Mouse (Mus musculus): Measurements from ENCODE around the gene Jkamp. TPM values are rescaled to one million over a fixed set of nuclear protein-coding genes. Genes with fewer than 3 reads are reported as not detected.

Jkamp gene
- polyA plus RNA-seq, 1 experiment from 2014 or later, result 72.6 TPM

DNA sequence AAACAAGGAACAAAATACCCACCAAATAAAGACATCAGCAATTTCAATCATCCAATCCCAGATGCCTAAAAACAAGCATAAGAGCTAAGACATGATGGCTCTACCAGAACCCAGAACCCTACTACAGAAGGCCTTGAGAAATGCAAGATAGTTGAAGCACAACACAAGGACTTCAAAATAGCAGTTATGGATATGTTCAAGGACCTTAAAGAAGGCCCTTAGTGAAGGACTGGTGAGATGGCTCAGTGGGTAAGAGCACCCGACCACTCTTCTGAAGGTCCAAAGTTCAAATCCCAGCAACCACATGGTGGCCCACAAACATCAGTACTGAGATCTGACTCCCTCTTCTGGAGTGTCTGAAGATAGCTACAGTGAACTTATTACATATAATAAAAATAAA, 27.6 kb upstream of the Jkamp start:
- H3K36me3 ChIP-seq (replicated peaks), result no peaks in the 10 kb centered on the region
- DNase-seq (ENCODE audit: low spot score), result no peak
- no peaks in the 10 kb centered on the region for H3K9me3 ChIP-seq
- H3K4me3 ChIP-seq, result no peak overlapping the region
- no peak overlapping the region for H3K27ac ChIP-seq (replicated peaks)
- 82% methylated on average over 1 of the region's 1 CpGs for WGBS
- 0 out of 2 replicates have a peak, but pooled peaks cover 9% of the 10 kb centered on the region for H3K27me3 ChIP-seq (replicated peaks; ENCODE audit: low read depth, poor library complexity, severe bottlenecking)
- H3K4me1 ChIP-seq, result no peaks in the 10 kb centered on the region

DNA sequence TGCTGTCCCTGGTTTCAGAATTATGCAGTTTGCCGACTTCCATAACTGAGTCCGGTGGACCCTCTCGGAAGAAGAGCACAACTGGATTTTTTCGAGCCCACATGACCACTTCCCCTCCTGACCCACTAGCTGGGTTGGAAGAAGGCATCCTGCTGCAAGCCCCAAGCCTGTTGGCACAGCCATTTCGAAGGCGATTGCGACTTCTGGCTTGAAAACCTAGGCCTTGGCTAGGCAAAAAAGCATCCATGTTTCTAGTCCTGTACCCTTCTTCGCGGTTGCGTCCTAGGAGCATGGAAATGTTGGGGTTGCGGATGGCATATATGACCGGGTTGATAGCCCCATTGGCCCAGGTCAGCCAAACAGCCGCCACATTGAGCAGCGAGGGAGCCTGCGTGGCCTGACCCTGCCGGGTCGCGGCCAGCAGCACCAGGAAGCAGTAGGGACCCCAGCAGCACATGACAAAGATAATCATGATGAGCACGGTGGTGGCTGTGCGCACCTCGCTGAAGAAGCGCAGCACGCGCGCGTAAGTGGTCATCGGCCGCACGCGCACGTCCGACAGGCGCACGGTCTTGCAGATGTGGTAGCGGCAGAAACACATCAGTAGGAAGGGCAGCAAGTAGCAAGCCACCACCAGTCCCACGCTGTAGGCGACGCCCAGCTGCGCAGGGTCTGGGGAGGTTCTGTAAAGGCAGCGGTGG, 15.6 kb upstream of the Jkamp start:
- peak overlapping the region; percentile 82 for H3K4me3 ChIP-seq
- H3K27ac ChIP-seq (replicated peaks), result peak overlapping the region; percentile 72
- H3K9me3 ChIP-seq, result no peaks in the 10 kb centered on the region
- 4% methylated on average over 40 of the region's 40 CpGs for WGBS
- peak; percentile 26 for DNase-seq (ENCODE audit: low spot score)
- H3K27me3 ChIP-seq (replicated peaks; ENCODE audit: low read depth, poor library complexity, severe bottlenecking), result peaks cover 47% of the 10 kb centered on the region
- H3K4me1 ChIP-seq, result peaks cover 17% of the 10 kb centered on the region
- H3K36me3 ChIP-seq (replicated peaks), result peaks cover 13% of the 10 kb centered on the region

- peak; percentile 92 for DNase-seq (ENCODE audit: low spot score)
- peak within 1 kb of the TSS; percentile 72 for H3K27ac ChIP-seq (replicated peaks)
- H3K4me1 ChIP-seq, result peaks cover 17% of the 10 kb centered on the region
- WGBS, result under 1% methylated on average over 94 of the region's 94 CpGs
- H3K4me3 ChIP-seq, result peak within 1 kb of the TSS; percentile 82
- no peaks in the 10 kb centered on the region for H3K9me3 ChIP-seq
- peaks cover 47% of the 10 kb centered on the region for H3K27me3 ChIP-seq (replicated peaks; ENCODE audit: low read depth, poor library complexity, severe bottlenecking)
- H3K36me3 ChIP-seq (replicated peaks), result peaks cover 19% of the 10 kb centered on the region
Observed at GRCm38 (mm10) chr12:72070327-72071269, 14.8 kb upstream of the Jkamp start, which contains the start of gene Gpr135. Gene Gpr135 (minus strand): TSS chr12:72071125.

DNA sequence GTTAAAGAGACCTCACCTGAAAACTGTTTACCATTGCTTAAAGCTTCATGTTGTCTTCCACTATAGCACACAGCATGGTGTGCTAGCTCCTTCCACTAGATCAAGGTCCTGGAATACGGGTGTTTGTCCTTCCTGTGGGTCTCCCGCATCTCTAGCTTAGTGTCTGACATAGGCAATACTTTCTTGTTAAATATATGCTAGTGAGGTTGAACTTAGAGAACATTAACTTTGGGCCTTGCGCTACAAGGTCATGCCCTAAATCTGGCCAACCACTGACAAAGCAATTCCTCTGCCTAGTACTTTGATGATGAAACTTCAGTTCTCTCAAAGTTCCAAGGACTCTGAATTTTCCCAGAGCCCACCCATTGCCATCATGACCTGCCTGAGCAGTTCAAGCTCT, 7.1 kb upstream of the Jkamp start:
- H3K27me3 ChIP-seq (replicated peaks; ENCODE audit: low read depth, poor library complexity, severe bottlenecking), result no peaks in the 10 kb centered on the region
- DNase-seq (ENCODE audit: low spot score), result no peak
- WGBS, result 89% methylated on average over 3 of the region's 3 CpGs
- H3K4me1 ChIP-seq, result peaks cover 12% of the 10 kb centered on the region
- no peak overlapping the region for H3K4me3 ChIP-seq
- peaks cover 22% of the 10 kb centered on the region for H3K36me3 ChIP-seq (replicated peaks)
- no peaks in the 10 kb centered on the region for H3K9me3 ChIP-seq
- H3K27ac ChIP-seq (replicated peaks), result no peak overlapping the region

- peaks cover 34% of the 10 kb centered on the region for H3K4me1 ChIP-seq
- no peak for DNase-seq (ENCODE audit: low spot score)
- no peak overlapping the region for H3K27ac ChIP-seq (replicated peaks)
- no peaks in the 10 kb centered on the region for H3K9me3 ChIP-seq
- H3K27me3 ChIP-seq (replicated peaks; ENCODE audit: low read depth, poor library complexity, severe bottlenecking), result no peaks in the 10 kb centered on the region
- H3K36me3 ChIP-seq (replicated peaks), result peaks cover under 1% of the 10 kb centered on the region; the same call in 1 of the 2 replicates
- H3K4me3 ChIP-seq, result peak overlapping the region; percentile 42
- WGBS, result 78% methylated on average over 3 of the region's 3 CpGs
Observed at GRCm38 (mm10) chr12:72081961-72082360, 3.4 kb upstream of the Jkamp start.

GRCm38 (mm10) chr12:72082370-72082769, 3.0 kb upstream of the Jkamp start:
- Histone ChIP-seq H3K36me3 (replicated peaks) (no peaks in the 10 kb centered on the region), H3K27ac (replicated peaks) (no peak overlapping the region; the same call in 1 of the 2 replicates), H3K4me3 (peak overlapping the region; percentile 42), H3K9me3 (no peaks in the 10 kb centered on the region), H3K4me1 (peaks cover 38% of the 10 kb centered on the region), H3K27me3 (replicated peaks; ENCODE audit: low read depth, poor library complexity, severe bottlenecking) (no peaks in the 10 kb centered on the region)
- WGBS, result 25% methylated on average over 18 of the region's 18 CpGs
- DNase-seq (ENCODE audit: low spot score), result peak; percentile 38

DNA sequence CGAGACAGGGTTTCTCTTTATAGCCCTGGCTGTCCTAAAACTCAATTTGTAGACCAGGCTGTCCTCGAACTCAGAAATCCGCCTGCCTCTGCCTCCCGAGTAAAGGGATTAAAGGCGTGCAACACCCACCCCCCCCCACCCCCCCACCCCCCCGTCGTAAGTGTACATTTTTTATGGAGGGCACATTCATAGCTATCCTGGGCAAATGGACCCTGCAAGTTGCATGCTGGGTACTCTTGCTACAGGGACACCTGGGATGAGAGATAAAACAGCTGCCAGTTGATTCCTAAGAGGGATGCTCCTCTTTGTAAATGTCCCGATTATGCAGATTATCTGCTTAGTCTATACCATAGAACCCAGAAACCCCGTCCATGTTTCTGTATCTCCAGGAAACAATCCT, 2.1 kb upstream of the Jkamp start:
- no peak overlapping the region for H3K27ac ChIP-seq (replicated peaks)
- DNase-seq (ENCODE audit: low spot score), result no peak
- no peaks in the 10 kb centered on the region for H3K36me3 ChIP-seq (replicated peaks)
- no peaks in the 10 kb centered on the region for H3K27me3 ChIP-seq (replicated peaks; ENCODE audit: low read depth, poor library complexity, severe bottlenecking)
- 84% methylated on average over 9 of the region's 9 CpGs for WGBS
- H3K9me3 ChIP-seq, result no peaks in the 10 kb centered on the region
- no peak overlapping the region for H3K4me3 ChIP-seq
- H3K4me1 ChIP-seq, result peaks cover 46% of the 10 kb centered on the region

GRCm38 (mm10) chr12:72084261-72085023, 947 bp upstream of the Jkamp start:
- Histone ChIP-seq H3K27me3 (replicated peaks; ENCODE audit: low read depth, poor library complexity, severe bottlenecking) (no peaks in the 10 kb centered on the region), H3K4me3 (peak overlapping the region; percentile 78), H3K9me3 (no peaks in the 10 kb centered on the region), H3K27ac (replicated peaks) (peak overlapping the region; percentile 96), H3K4me1 (peaks cover 46% of the 10 kb centered on the region), H3K36me3 (replicated peaks) (no peaks in the 10 kb centered on the region)
- 2% methylated on average over 46 of the region's 46 CpGs for WGBS
- peak; percentile 62 for DNase-seq (ENCODE audit: low spot score)

DNA sequence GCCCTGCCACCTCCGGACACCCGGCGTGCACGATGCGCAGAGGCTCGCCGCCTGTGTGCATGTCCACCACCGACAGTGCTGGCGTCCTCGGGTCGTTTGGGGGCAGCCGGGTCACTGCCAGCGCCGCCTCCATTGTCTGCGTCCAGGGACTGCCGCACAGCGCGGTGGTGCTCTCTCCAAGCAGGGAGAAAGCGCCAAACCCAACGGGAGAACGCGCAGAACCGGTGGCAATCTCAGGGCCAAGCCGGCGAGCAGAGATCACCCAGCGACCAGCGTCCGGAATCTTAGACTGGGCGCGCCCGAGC, 413 bp upstream of the Jkamp start:
- H3K4me1 ChIP-seq, result peaks cover 46% of the 10 kb centered on the region
- peak overlapping the region; percentile 96 for H3K27ac ChIP-seq (replicated peaks)
- peak overlapping the region; percentile 78 for H3K4me3 ChIP-seq
- no peak for DNase-seq (ENCODE audit: low spot score)
- no peaks in the 10 kb centered on the region for H3K9me3 ChIP-seq
- H3K27me3 ChIP-seq (replicated peaks; ENCODE audit: low read depth, poor library complexity, severe bottlenecking), result no peaks in the 10 kb centered on the region
- H3K36me3 ChIP-seq (replicated peaks), result peaks cover 4% of the 10 kb centered on the region
- WGBS, result 0% methylated on average over 31 of the region's 31 CpGs

DNA sequence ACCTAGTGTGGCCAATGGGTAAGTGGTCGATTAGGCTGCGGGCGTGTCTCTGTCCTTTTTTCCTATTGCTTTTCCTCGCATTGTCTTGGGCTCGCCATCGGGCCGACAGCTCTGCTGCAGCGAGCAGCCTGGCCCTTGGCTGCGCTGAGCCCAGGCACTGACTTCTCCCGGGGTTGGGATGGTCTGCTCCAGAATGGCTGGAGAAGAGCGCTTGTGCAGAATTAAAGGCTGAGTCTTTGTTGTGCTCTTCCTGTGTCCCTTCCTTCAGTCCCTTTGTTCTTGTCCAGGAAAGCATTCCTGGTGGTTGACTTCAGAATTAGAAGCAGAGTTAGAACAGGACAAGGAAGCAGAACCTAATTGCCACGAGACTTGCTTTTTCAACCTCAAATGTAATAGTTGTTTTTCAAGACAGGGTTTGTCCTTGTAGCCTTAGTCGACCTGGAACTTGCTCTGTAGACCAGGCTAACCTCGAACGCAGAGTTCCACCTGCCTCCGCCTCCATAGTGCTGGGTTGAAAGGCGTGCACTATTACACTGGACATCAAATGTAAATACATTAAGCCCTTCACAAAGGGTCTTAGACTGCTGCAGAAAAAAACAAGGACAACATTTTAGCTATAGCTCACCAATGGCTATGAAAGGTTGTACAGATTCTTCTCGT, 907 bp downstream of the Jkamp start:
- H3K27ac ChIP-seq (replicated peaks), result peak overlapping the region; percentile 96
- WGBS, result 3% methylated on average over 18 of the region's 18 CpGs
- no peak for DNase-seq (ENCODE audit: low spot score)
- H3K36me3 ChIP-seq (replicated peaks), result peaks cover 17% of the 10 kb centered on the region
- peak overlapping the region; percentile 78 for H3K4me3 ChIP-seq
- H3K27me3 ChIP-seq (replicated peaks; ENCODE audit: low read depth, poor library complexity, severe bottlenecking), result no peaks in the 10 kb centered on the region
- H3K9me3 ChIP-seq, result no peaks in the 10 kb centered on the region
- peaks cover 46% of the 10 kb centered on the region for H3K4me1 ChIP-seq

GRCm38 (mm10) chr12:72089802-72090201, 4.4 kb downstream of the Jkamp start:
- no peaks in the 10 kb centered on the region for H3K9me3 ChIP-seq
- no peak for DNase-seq (ENCODE audit: low spot score)
- no peak overlapping the region for H3K27ac ChIP-seq (replicated peaks)
- H3K4me1 ChIP-seq, result peaks cover 21% of the 10 kb centered on the region
- 93% methylated on average over 4 of the region's 4 CpGs for WGBS
- no peak overlapping the region for H3K4me3 ChIP-seq
- peaks cover 52% of the 10 kb centered on the region for H3K36me3 ChIP-seq (replicated peaks)
- no peaks in the 10 kb centered on the region for H3K27me3 ChIP-seq (replicated peaks; ENCODE audit: low read depth, poor library complexity, severe bottlenecking)

DNA sequence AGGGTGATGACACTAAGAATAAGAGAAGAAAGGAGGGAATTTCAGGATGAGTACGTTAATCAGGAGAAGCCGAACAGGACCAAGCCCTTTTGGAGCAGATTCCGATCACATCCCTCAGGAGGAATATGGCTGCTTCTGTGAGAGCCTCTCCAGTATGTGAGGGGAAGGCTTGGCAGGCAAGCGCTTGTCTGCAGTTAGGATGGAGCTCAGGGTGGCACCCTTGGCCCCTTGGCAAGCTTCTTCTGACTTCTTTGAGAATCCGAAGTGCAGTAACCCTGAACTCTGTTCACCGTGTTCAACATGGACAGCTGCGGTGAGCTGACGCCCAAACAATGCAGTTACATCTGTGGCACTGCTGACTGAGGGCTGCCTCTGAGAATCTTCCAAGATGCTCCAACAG, 11.6 kb downstream of the Jkamp start:
- DNase-seq (ENCODE audit: low spot score), result no peak
- Histone ChIP-seq H3K36me3 (replicated peaks) (peaks cover 93% of the 10 kb centered on the region), H3K27ac (replicated peaks) (no peak overlapping the region), H3K27me3 (replicated peaks; ENCODE audit: low read depth, poor library complexity, severe bottlenecking) (no peaks in the 10 kb centered on the region), H3K4me3 (no peak overlapping the region), H3K4me1 (no peaks in the 10 kb centered on the region), H3K9me3 (no peaks in the 10 kb centered on the region)
- 94% methylated on average over 8 of the region's 8 CpGs for WGBS
